In genomic region chr14:54843461-54843860, GRCm38 (mm10) we compare ENCODE assay signal across 9 mouse cellular contexts. TPM values are rescaled to one million over a fixed set of nuclear protein-coding genes. Genes with fewer than 3 reads are reported as not detected.
DNase-seq lines count a peak whose midpoint lies in the region; ATAC-seq and TF ChIP-seq lines count a peak whose summit lies in the region.
"Had no signal": no experiment of that assay in that cellular context is flagged by ENCODE, and none has a peak within 500 bp of the region (broad histone marks: within the 10 kb centered on the region; RNA-seq: fewer than 3 reads in every experiment).

No protein-coding gene starts in this region.

- peak; percentile 11 for TF ChIP-seq CTCF in E14TG2a.4 (conservative IDR thresholded peaks at IDR 0.05; ENCODE audit: low read length)

- 5% methylated on average over 4 of the region's 4 CpGs for WGBS in hindbrain, embryonic 14.5 days
- 2% methylated on average over 4 of the region's 4 CpGs for WGBS in hindbrain, embryonic 12.5 days

- ATAC-seq in hindbrain, embryonic 14.5 days (ENCODE audit: low FRiP score) = no peak; the same call in 1 of the 2 replicates
- ATAC-seq in hindbrain, embryonic 12.5 days (ENCODE audit: low FRiP score) = no peak
- ATAC-seq in erythroid progenitor cell, adult 5-6 weeks (replicated peaks; ENCODE audit: low FRiP score, poor library complexity, severe bottlenecking) = no peak

- no peaks in the 10 kb centered on the region for H3K4me1 ChIP-seq in hindbrain, embryonic 14.5 days (replicated peaks; ENCODE audit: control insufficient read depth, insufficient read depth, low read length)
- H3K4me1 ChIP-seq in hindbrain, embryonic 12.5 days = no peaks in the 10 kb centered on the region
- no peaks in the 10 kb centered on the region for H3K4me1 ChIP-seq in E14TG2a.4 (replicated peaks; ENCODE audit: low read depth, low read length)

- H3K27me3 ChIP-seq in hindbrain, embryonic 14.5 days (ENCODE audit: control insufficient read depth, insufficient read depth, low read length) = no peaks in the 10 kb centered on the region
- H3K27me3 ChIP-seq in hindbrain, embryonic 12.5 days = no peaks in the 10 kb centered on the region
- no peaks in the 10 kb centered on the region for H3K27me3 ChIP-seq in E14TG2a.4 (ENCODE audit: insufficient read depth, low read length)

- H3K36me3 ChIP-seq in hindbrain, embryonic 14.5 days (replicated peaks; ENCODE audit: control insufficient read depth, insufficient read depth) = no peaks in the 10 kb centered on the region
- H3K36me3 ChIP-seq in hindbrain, embryonic 12.5 days = no peaks in the 10 kb centered on the region
- no peaks in the 10 kb centered on the region for H3K36me3 ChIP-seq in E14TG2a.4 (ENCODE audit: insufficient read depth, low read length)

- H3K4me2 ChIP-seq in hindbrain, embryonic 14.5 days (replicated peaks) = no peak overlapping the region
- H3K4me2 ChIP-seq in hindbrain, embryonic 12.5 days (replicated peaks) = no peak overlapping the region

- H3K4me3 ChIP-seq in hindbrain, embryonic 14.5 days (replicated peaks; ENCODE audit: low read length) = no peak overlapping the region
- H3K4me3 ChIP-seq in hindbrain, embryonic 12.5 days = no peak overlapping the region
- no peak overlapping the region for H3K4me3 ChIP-seq in E14TG2a.4 (replicated peaks; ENCODE audit: low read length)

- H3K27ac ChIP-seq in hindbrain, embryonic 14.5 days = no peak overlapping the region
- H3K27ac ChIP-seq in hindbrain, embryonic 12.5 days = no peak overlapping the region

- H3K9ac ChIP-seq in hindbrain, embryonic 14.5 days = no peak overlapping the region
- H3K9ac ChIP-seq in hindbrain, embryonic 12.5 days = no peak overlapping the region

- DNase-seq in hindbrain, embryonic 14.5 days (ENCODE audit: low spot score) = peak; percentile 83
- DNase-seq in 416B (ENCODE audit: low read depth) = peak; percentile 77
- peak; percentile 14 for DNase-seq in embryo, embryonic 9.5 days (ENCODE audit: extremely low spot score)
- DNase-seq in retina, postnatal 7 days (ENCODE audit: low read depth, low spot score) = peak; percentile 54
- no peak for DNase-seq in urinary bladder, adult 2 months (ENCODE audit: low spot score)

- no peaks in the 10 kb centered on the region for H3K9me3 ChIP-seq in hindbrain, embryonic 14.5 days (ENCODE audit: control insufficient read depth, low read length)
- no peaks in the 10 kb centered on the region for H3K9me3 ChIP-seq in hindbrain, embryonic 12.5 days (replicated peaks)
- no peaks in the 10 kb centered on the region for H3K9me3 ChIP-seq in E14TG2a.4 (ENCODE audit: low read length)

RNA-seq across cellular contexts. Expression of gene Homez, which starts 27.3 kb away (rescaled TPM):
- polyA plus RNA-seq in hindbrain, embryonic 14.5 days (2014; fragmentation: Nextera tagmentation; extraction: Ambion mirVana) = 10.7 and 10.8 TPM in 2 replicates
- 11.0 and 14.0 TPM in 2 replicates for polyA plus RNA-seq in hindbrain, embryonic 12.5 days (2016; fragmentation: Nextera tagmentation; extraction: Ambion mirVana)
- total RNA-seq in erythroid progenitor cell, adult 5-6 weeks (2015; ENCODE audit: low replicate concordance) = 4.7 and 5.0 TPM in 2 replicates
- 0.13 and 1.3 TPM in 2 replicates for total RNA-seq in erythroid progenitor cell, adult 5-6 weeks (2017; ENCODE audit: low replicate concordance)
- polyA plus RNA-seq in urinary bladder, adult 2 months (2012; rRNA removed) = 5.0 and 6.4 TPM in 2 replicates

RNA-seq across cellular contexts. Expression of gene Rnf212b, which starts 29.5 kb away (rescaled TPM):
- polyA plus RNA-seq in hindbrain, embryonic 14.5 days (2014; fragmentation: Nextera tagmentation; extraction: Ambion mirVana) = not detected in 2 replicates
- not detected in 2 replicates for polyA plus RNA-seq in hindbrain, embryonic 12.5 days (2016; fragmentation: Nextera tagmentation; extraction: Ambion mirVana)
- not detected in 2 replicates for total RNA-seq in erythroid progenitor cell, adult 5-6 weeks (2015; ENCODE audit: low replicate concordance)
- total RNA-seq in erythroid progenitor cell, adult 5-6 weeks (2017; ENCODE audit: low replicate concordance) = not detected in 2 replicates
- 0.06 and 0.08 TPM in 2 replicates for polyA plus RNA-seq in urinary bladder, adult 2 months (2012; rRNA removed)
- polyA plus RNA-seq: liver, embryonic 16.5 days had no signal

RNA-seq across cellular contexts. Expression of gene Ppp1r3e, which starts 33.9 kb away (rescaled TPM):
- 5.0 and 5.7 TPM in 2 replicates for polyA plus RNA-seq in hindbrain, embryonic 14.5 days (2014; fragmentation: Nextera tagmentation; extraction: Ambion mirVana)
- polyA plus RNA-seq in hindbrain, embryonic 12.5 days (2016; fragmentation: Nextera tagmentation; extraction: Ambion mirVana) = 0.48 and 1.5 TPM in 2 replicates
- 2.2 and 8.8 TPM in 2 replicates for total RNA-seq in erythroid progenitor cell, adult 5-6 weeks (2015; ENCODE audit: low replicate concordance)
- total RNA-seq in erythroid progenitor cell, adult 5-6 weeks (2017; ENCODE audit: low replicate concordance) = not detected in 2 replicates
- 9.4 and 13.5 TPM in 2 replicates for polyA plus RNA-seq in urinary bladder, adult 2 months (2012; rRNA removed)

RNA-seq across cellular contexts. Expression of gene Bcl2l2, which starts 39.7 kb away (rescaled TPM):
- 5.2 and 5.3 TPM in 2 replicates for polyA plus RNA-seq in hindbrain, embryonic 14.5 days (2014; fragmentation: Nextera tagmentation; extraction: Ambion mirVana)
- 3.6 and 3.7 TPM in 2 replicates for polyA plus RNA-seq in hindbrain, embryonic 12.5 days (2016; fragmentation: Nextera tagmentation; extraction: Ambion mirVana)
- 1.7 TPM in 1 of 2 replicates, not detected in the other for total RNA-seq in erythroid progenitor cell, adult 5-6 weeks (2015; ENCODE audit: low replicate concordance)
- 1.7 TPM in 1 of 2 replicates, not detected in the other for total RNA-seq in erythroid progenitor cell, adult 5-6 weeks (2017; ENCODE audit: low replicate concordance)
- polyA plus RNA-seq in urinary bladder, adult 2 months (2012; rRNA removed) = 63.7 and 76.7 TPM in 2 replicates

RNA-seq across cellular contexts. Expression of gene Gm20521, which starts 39.8 kb away (rescaled TPM):
- polyA plus RNA-seq in hindbrain, embryonic 14.5 days (2014; fragmentation: Nextera tagmentation; extraction: Ambion mirVana) = not detected in 2 replicates
- polyA plus RNA-seq in hindbrain, embryonic 12.5 days (2016; fragmentation: Nextera tagmentation; extraction: Ambion mirVana) = 0.32 TPM in 1 of 2 replicates, not detected in the other
- total RNA-seq in erythroid progenitor cell, adult 5-6 weeks (2015; ENCODE audit: low replicate concordance) = not detected in 2 replicates
- total RNA-seq in erythroid progenitor cell, adult 5-6 weeks (2017; ENCODE audit: low replicate concordance) = not detected in 2 replicates
- polyA plus RNA-seq in urinary bladder, adult 2 months (2012; rRNA removed) = 0.28 and 0.40 TPM in 2 replicates
- polyA plus RNA-seq: liver, embryonic 16.5 days had no signal
